Mouse (Mus musculus) lung, embryonic 14.5 days (tissue): Measurements from ENCODE around the gene Cux2. TPM values are rescaled to one million over a fixed set of nuclear protein-coding genes. Genes with fewer than 3 reads are reported as not detected.

Source experiments
- ATAC-seq: fragments of 200-750 bp; cut with Nextera tagmentation; 2 replicates; pipeline ENCODE4 v1.8.0; 2017; ENCODE audit warnings: mild to moderate bottlenecking, moderate TSS enrichment, moderate library complexity; ENCODE audit not compliant: insufficient read depth
- DNase-seq: peaks from one replicate; pipeline ENCODE4 v3.0.0-alpha.2; 2015
- H3K27ac ChIP-seq: fragments of 300-500 bp; sonication (generic); 2 replicates; pipeline ENCODE4 v1.5.1; 2014; ENCODE audit warnings: low read depth, mild to moderate bottlenecking, moderate library complexity
- H3K27me3 ChIP-seq: fragments of 300-500 bp; sonication (generic); 2 replicates; pipeline ENCODE4 v1.6.1; 2014; ENCODE audit warnings: low read length, control low read depth; ENCODE audit not compliant: insufficient read depth
- H3K36me3 ChIP-seq: fragments of 300-500 bp; sonication (generic); 2 replicates; pipeline ENCODE4 v1.6.1; 2014; ENCODE audit warnings: control low read depth; ENCODE audit not compliant: insufficient read depth
- H3K4me1 ChIP-seq: fragments of 300-500 bp; sonication (generic); 2 replicates; pipeline ENCODE4 v1.6.1; 2014; ENCODE audit warnings: antibody characterized with exemption, control low read depth; ENCODE audit not compliant: insufficient read depth
- H3K4me2 ChIP-seq: fragments of 300-500 bp; sonication (generic); 2 replicates; pipeline ENCODE4 v1.6.1; 2014; ENCODE audit warnings: mild to moderate bottlenecking
- H3K4me3 ChIP-seq: fragments of 300-500 bp; sonication (generic); 2 replicates; pipeline ENCODE4 v1.5.1; 2014; ENCODE audit warnings: low read depth, low read length
- H3K9ac ChIP-seq: fragments of 300-500 bp; sonication (generic); 2 replicates; pipeline ENCODE4 v1.6.1; 2014
- H3K9me3 ChIP-seq: fragments of 300-500 bp; sonication (generic); 2 replicates; pipeline ENCODE4 v1.6.1; 2016; ENCODE audit warnings: low read depth, low read length, control low read depth
- CTCF ChIP-seq: IDR thresholded peaks from 2 replicates; pipeline ENCODE4 v1.5.1; 2016; ENCODE audit warnings: antibody characterized with exemption, low read depth
- WGBS: fragments of 180-500 bp; shearing (Covaris S2); extraction: QIAGEN DNeasy Blood & Tissue Kit; methylation state at CpG from one replicate; pipeline ENCODE4 v1.1.7; 2014; 5-methylcytosine and 5-hydroxymethylcytosine counted together
- polyA plus RNA-seq: library from polyadenylated mRNA; unstranded; fragments of >200 nt; fragmentation: Nextera tagmentation; extraction: Ambion mirVana; gene quantifications from 2 replicates; pipeline ENCODE4 v1.2.1, GENCODE M21; 2014

Cux2 gene
- polyA plus RNA-seq, 1 experiment from 2014 or later, result 4.0 TPM

GRCm38 (mm10) chr5:121889375-121889774 is 160.5 kb downstream of the Cux2 start:
- H3K9me3 ChIP-seq, result no peaks in the 10 kb centered on the region; the same call in 1 of the 2 replicates
- no peak overlapping the region for H3K4me2 ChIP-seq
- no peaks in the 10 kb centered on the region for H3K27me3 ChIP-seq
- H3K9ac ChIP-seq, result no peak overlapping the region
- DNase-seq (no peak), ATAC-seq (no peak)
- no peak overlapping the region for H3K4me3 ChIP-seq
- TF ChIP-seq CTCF, result no peak
- 60% methylated on average over 13 of the region's 13 CpGs for WGBS
- H3K27ac ChIP-seq, result no peak overlapping the region
- H3K4me1 ChIP-seq, result no peaks in the 10 kb centered on the region
- H3K36me3 ChIP-seq, result no peaks in the 10 kb centered on the region

GRCm38 (mm10) chr5:121883356-121883755 is 166.5 kb downstream of the Cux2 start:
- DNase-seq (no peak), ATAC-seq (no peak)
- Histone ChIP-seq H3K9ac (no peak overlapping the region), H3K27me3 (no peaks in the 10 kb centered on the region), H3K4me3 (no peak overlapping the region), H3K9me3 (no peaks in the 10 kb centered on the region; the same call in 1 of the 2 replicates), H3K4me2 (no peak overlapping the region), H3K27ac (no peak overlapping the region), H3K4me1 (no peaks in the 10 kb centered on the region), H3K36me3 (no peaks in the 10 kb centered on the region)
- no peak for TF ChIP-seq CTCF
- 57% methylated on average over 8 of the region's 8 CpGs for WGBS

GRCm38 (mm10) chr5:121879211-121879610 is 170.7 kb downstream of the Cux2 start:
- H3K4me1 ChIP-seq, result no peaks in the 10 kb centered on the region
- no peaks in the 10 kb centered on the region for H3K9me3 ChIP-seq
- no peak overlapping the region for H3K9ac ChIP-seq
- DNase-seq (peak; percentile 58), ATAC-seq (no peak)
- peak; percentile 68 for TF ChIP-seq CTCF
- no peak overlapping the region for H3K4me2 ChIP-seq
- no peak overlapping the region for H3K4me3 ChIP-seq
- no peaks in the 10 kb centered on the region for H3K36me3 ChIP-seq
- no peak overlapping the region for H3K27ac ChIP-seq
- no peaks in the 10 kb centered on the region for H3K27me3 ChIP-seq
- WGBS, result 53% methylated on average over 6 of the region's 6 CpGs

- Histone ChIP-seq H3K4me3 (no peak overlapping the region), H3K9me3 (no peaks in the 10 kb centered on the region), H3K4me2 (no peak overlapping the region), H3K27ac (no peak overlapping the region), H3K36me3 (no peaks in the 10 kb centered on the region), H3K4me1 (no peaks in the 10 kb centered on the region), H3K27me3 (no peaks in the 10 kb centered on the region), H3K9ac (no peak overlapping the region)
- no peak for TF ChIP-seq CTCF
- DNase-seq (peak; percentile 25), ATAC-seq (no peak)
- WGBS, result 79% methylated on average over 17 of the region's 17 CpGs
These were observed 171.2 kb downstream of the Cux2 start for GRCm38 (mm10) chr5:121878703-121879102.

GRCm38 (mm10) chr5:121876901-121877300 is 173.0 kb downstream of the Cux2 start:
- Histone ChIP-seq H3K9me3 (no peaks in the 10 kb centered on the region), H3K4me2 (no peak overlapping the region), H3K4me1 (no peaks in the 10 kb centered on the region), H3K4me3 (no peak overlapping the region), H3K27ac (no peak overlapping the region), H3K27me3 (no peaks in the 10 kb centered on the region), H3K9ac (no peak overlapping the region), H3K36me3 (no peaks in the 10 kb centered on the region)
- DNase-seq, result no peak
- no peak for ATAC-seq
- no peak for TF ChIP-seq CTCF
- WGBS, result 82% methylated on average over 12 of the region's 12 CpGs

- no peaks in the 10 kb centered on the region for H3K9me3 ChIP-seq
- TF ChIP-seq CTCF, result no peak
- no peak for DNase-seq
- H3K4me3 ChIP-seq, result no peak overlapping the region
- no peak overlapping the region for H3K9ac ChIP-seq
- H3K27ac ChIP-seq, result no peak overlapping the region
- 85% methylated on average over 12 of the region's 12 CpGs for WGBS
- no peaks in the 10 kb centered on the region for H3K27me3 ChIP-seq
- H3K4me2 ChIP-seq, result no peak overlapping the region
- no peak for ATAC-seq
- H3K4me1 ChIP-seq, result no peaks in the 10 kb centered on the region
- H3K36me3 ChIP-seq, result no peaks in the 10 kb centered on the region
These were observed 174.9 kb downstream of the Cux2 start for GRCm38 (mm10) chr5:121875041-121875440.

GRCm38 (mm10) chr5:121872158-121872557 is 177.7 kb downstream of the Cux2 start:
- Histone ChIP-seq H3K4me3 (no peak overlapping the region), H3K4me1 (no peaks in the 10 kb centered on the region), H3K9me3 (no peaks in the 10 kb centered on the region), H3K27ac (no peak overlapping the region), H3K27me3 (no peaks in the 10 kb centered on the region), H3K9ac (no peak overlapping the region), H3K36me3 (no peaks in the 10 kb centered on the region), H3K4me2 (no peak overlapping the region)
- TF ChIP-seq CTCF, result peak; percentile 99
- DNase-seq (peak; percentile 91), ATAC-seq (no peak)
- WGBS, result 17% methylated on average over 4 of the region's 4 CpGs

- H3K27me3 ChIP-seq, result no peaks in the 10 kb centered on the region
- WGBS, result 81% methylated on average over 13 of the region's 13 CpGs
- no peak overlapping the region for H3K4me3 ChIP-seq
- H3K9me3 ChIP-seq, result no peaks in the 10 kb centered on the region
- no peak overlapping the region for H3K4me2 ChIP-seq
- no peak overlapping the region for H3K27ac ChIP-seq
- TF ChIP-seq CTCF, result no peak
- H3K36me3 ChIP-seq, result no peaks in the 10 kb centered on the region
- H3K4me1 ChIP-seq, result no peaks in the 10 kb centered on the region
- ATAC-seq (no peak), DNase-seq (peak; percentile 24)
- H3K9ac ChIP-seq, result no peak overlapping the region
These were observed 178.3 kb downstream of the Cux2 start for GRCm38 (mm10) chr5:121871515-121872030.
